Mouse (Mus musculus): Measurements from ENCODE around the gene Mecom. TPM values are rescaled to one million over a fixed set of nuclear protein-coding genes. Genes with fewer than 3 reads are reported as not detected.

Gene Mecom
- polyA plus RNA-seq, 1 experiment, result 3.2 TPM

GRCm38 (mm10) chr3:29980531-29980930 lies 567.3 kb downstream of the Mecom start:
- H3K4me1 ChIP-seq (ENCODE audit: control insufficient read depth, insufficient read depth, low read length), result no peaks in the 10 kb centered on the region
- TF ChIP-seq POLR2A (IDR thresholded peaks at IDR 0.05; ENCODE audit: extremely low read depth, insufficient read depth, low read length), result no peak
- TF ChIP-seq CTCF (IDR thresholded peaks at IDR 0.05; ENCODE audit: extremely low read depth, insufficient read depth, low read length), result no peak

GRCm38 (mm10) chr3:29976580-29976979 lies 571.2 kb downstream of the Mecom start:
- H3K4me3 ChIP-seq (ENCODE audit: insufficient read depth, low read length), result no peak overlapping the region
- H3K27ac ChIP-seq (ENCODE audit: insufficient read depth, low read length), result no peak overlapping the region
- TF ChIP-seq POLR2A (IDR thresholded peaks at IDR 0.05; ENCODE audit: extremely low read depth, insufficient read depth, low read length), result no peak
- TF ChIP-seq CTCF (IDR thresholded peaks at IDR 0.05; ENCODE audit: extremely low read depth, insufficient read depth, low read length), result no peak
- H3K4me1 ChIP-seq (ENCODE audit: control insufficient read depth, insufficient read depth, low read length), result no peaks in the 10 kb centered on the region

More at GRCm38 (mm10) chr3:29980531-29980930, 567.3 kb downstream of the Mecom start:
- H3K4me3 ChIP-seq (ENCODE audit: insufficient read depth, low read length), result no peak overlapping the region
- H3K27ac ChIP-seq (ENCODE audit: insufficient read depth, low read length), result no peak overlapping the region

GRCm38 (mm10) chr3:29968433-29968949 lies 579.3 kb downstream of the Mecom start:
- TF ChIP-seq CTCF (IDR thresholded peaks at IDR 0.05; ENCODE audit: extremely low read depth, insufficient read depth, low read length) (no peak), POLR2A (IDR thresholded peaks at IDR 0.05; ENCODE audit: extremely low read depth, insufficient read depth, low read length) (no peak)
- H3K4me1 ChIP-seq (ENCODE audit: control insufficient read depth, insufficient read depth, low read length), result no peaks in the 10 kb centered on the region
- no peak overlapping the region for H3K27ac ChIP-seq (ENCODE audit: insufficient read depth, low read length)
- H3K4me3 ChIP-seq (ENCODE audit: insufficient read depth, low read length), result no peak overlapping the region

- TF ChIP-seq POLR2A (IDR thresholded peaks at IDR 0.05; ENCODE audit: extremely low read depth, insufficient read depth, low read length) (no peak), CTCF (IDR thresholded peaks at IDR 0.05; ENCODE audit: extremely low read depth, insufficient read depth, low read length) (no peak)
- Histone ChIP-seq H3K4me1 (ENCODE audit: control insufficient read depth, insufficient read depth, low read length) (no peaks in the 10 kb centered on the region), H3K27ac (ENCODE audit: insufficient read depth, low read length) (no peak overlapping the region), H3K4me3 (ENCODE audit: insufficient read depth, low read length) (no peak overlapping the region)
These were observed 583.9 kb downstream of the Mecom start for GRCm38 (mm10) chr3:29963953-29964352.

- H3K4me3 ChIP-seq (ENCODE audit: insufficient read depth, low read length), result no peak overlapping the region
- TF ChIP-seq CTCF (IDR thresholded peaks at IDR 0.05; ENCODE audit: extremely low read depth, insufficient read depth, low read length) (no peak), POLR2A (IDR thresholded peaks at IDR 0.05; ENCODE audit: extremely low read depth, insufficient read depth, low read length) (no peak)
- H3K27ac ChIP-seq (ENCODE audit: insufficient read depth, low read length), result no peak overlapping the region
- no peaks in the 10 kb centered on the region for H3K4me1 ChIP-seq (ENCODE audit: control insufficient read depth, insufficient read depth, low read length)
These were observed 584.4 kb downstream of the Mecom start for GRCm38 (mm10) chr3:29963447-29963846.

GRCm38 (mm10) chr3:29959051-29959450 lies 588.8 kb downstream of the Mecom start:
- Histone ChIP-seq H3K4me3 (ENCODE audit: insufficient read depth, low read length) (no peak overlapping the region), H3K27ac (ENCODE audit: insufficient read depth, low read length) (no peak overlapping the region), H3K4me1 (ENCODE audit: control insufficient read depth, insufficient read depth, low read length) (no peaks in the 10 kb centered on the region)
- TF ChIP-seq POLR2A (IDR thresholded peaks at IDR 0.05; ENCODE audit: extremely low read depth, insufficient read depth, low read length) (no peak), CTCF (IDR thresholded peaks at IDR 0.05; ENCODE audit: extremely low read depth, insufficient read depth, low read length) (no peak)

GRCm38 (mm10) chr3:29957365-29958236 lies 590.2 kb downstream of the Mecom start:
- Histone ChIP-seq H3K4me3 (ENCODE audit: insufficient read depth, low read length) (no peak overlapping the region), H3K4me1 (ENCODE audit: control insufficient read depth, insufficient read depth, low read length) (no peaks in the 10 kb centered on the region), H3K27ac (ENCODE audit: insufficient read depth, low read length) (no peak overlapping the region)
- TF ChIP-seq POLR2A (IDR thresholded peaks at IDR 0.05; ENCODE audit: extremely low read depth, insufficient read depth, low read length), result no peak
- TF ChIP-seq CTCF (IDR thresholded peaks at IDR 0.05; ENCODE audit: extremely low read depth, insufficient read depth, low read length), result no peak

GRCm38 (mm10) chr3:29953269-29953668 lies 594.5 kb downstream of the Mecom start:
- no peak overlapping the region for H3K4me3 ChIP-seq (ENCODE audit: insufficient read depth, low read length)
- no peaks in the 10 kb centered on the region for H3K4me1 ChIP-seq (ENCODE audit: control insufficient read depth, insufficient read depth, low read length)
- H3K27ac ChIP-seq (ENCODE audit: insufficient read depth, low read length), result no peak overlapping the region
- TF ChIP-seq CTCF (IDR thresholded peaks at IDR 0.05; ENCODE audit: extremely low read depth, insufficient read depth, low read length), result no peak
- no peak for TF ChIP-seq POLR2A (IDR thresholded peaks at IDR 0.05; ENCODE audit: extremely low read depth, insufficient read depth, low read length)

- Histone ChIP-seq H3K4me3 (ENCODE audit: insufficient read depth, low read length) (no peak overlapping the region), H3K27ac (ENCODE audit: insufficient read depth, low read length) (no peak overlapping the region), H3K4me1 (ENCODE audit: control insufficient read depth, insufficient read depth, low read length) (no peaks in the 10 kb centered on the region)
- no peak for TF ChIP-seq POLR2A (IDR thresholded peaks at IDR 0.05; ENCODE audit: extremely low read depth, insufficient read depth, low read length)
- TF ChIP-seq CTCF (IDR thresholded peaks at IDR 0.05; ENCODE audit: extremely low read depth, insufficient read depth, low read length), result no peak
These were observed 597.0 kb downstream of the Mecom start for GRCm38 (mm10) chr3:29950853-29951252.

Data from cortical plate, adult 2 months (tissue).